Mouse (Mus musculus): ENCODE measurements around the gene 4933400A11Rik. TPM values are rescaled to one million over a fixed set of nuclear protein-coding genes. Genes with fewer than 3 reads are reported as not detected.

4933400A11Rik gene
- polyA plus RNA-seq, 1 experiment from 2014 or later = 0.22 TPM

DNA sequence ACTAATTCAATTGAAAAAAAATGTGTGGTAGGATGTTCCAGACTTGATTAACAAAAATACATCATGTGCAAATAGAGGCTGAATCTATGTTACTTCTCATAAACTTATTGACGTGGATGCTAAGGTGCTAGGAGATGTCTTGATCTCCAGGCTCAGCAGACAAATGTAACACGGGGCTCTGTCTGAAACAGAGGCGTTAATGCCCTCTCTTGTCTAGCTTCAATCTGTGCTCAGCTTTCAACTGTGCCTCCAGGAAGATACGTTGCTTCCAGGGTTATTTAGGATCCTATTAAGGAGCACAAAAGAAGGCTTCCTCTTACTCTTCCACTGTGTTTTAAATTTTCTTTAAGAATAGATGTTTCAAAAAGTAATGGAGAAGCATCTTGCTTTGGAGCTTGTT, 20.8 kb upstream of the 4933400A11Rik start:
- Histone ChIP-seq H3K4me1 (ENCODE audit: control insufficient read depth, insufficient read depth, low read length) (no peaks in the 10 kb centered on the region), H3K4me2 (ENCODE audit: low read depth, low read length) (no peak overlapping the region), H3K4me3 (replicated peaks; ENCODE audit: low read length) (no peak overlapping the region), H3K9me3 (replicated peaks; ENCODE audit: control insufficient read depth, low read length) (no peaks in the 10 kb centered on the region), H3K27me3 (ENCODE audit: control insufficient read depth, insufficient read depth, low read length) (peaks cover 4% of the 10 kb centered on the region; the same call in 1 of the 2 replicates), H3K36me3 (ENCODE audit: control insufficient read depth, insufficient read depth, low read length) (no peaks in the 10 kb centered on the region), H3K9ac (ENCODE audit: low read length) (no peak overlapping the region), H3K27ac (ENCODE audit: low read length) (no peak overlapping the region)
- no peak for ATAC-seq (ENCODE audit: insufficient read depth, low FRiP score)
- 52% methylated on average over 4 of the region's 4 CpGs for WGBS

DNA sequence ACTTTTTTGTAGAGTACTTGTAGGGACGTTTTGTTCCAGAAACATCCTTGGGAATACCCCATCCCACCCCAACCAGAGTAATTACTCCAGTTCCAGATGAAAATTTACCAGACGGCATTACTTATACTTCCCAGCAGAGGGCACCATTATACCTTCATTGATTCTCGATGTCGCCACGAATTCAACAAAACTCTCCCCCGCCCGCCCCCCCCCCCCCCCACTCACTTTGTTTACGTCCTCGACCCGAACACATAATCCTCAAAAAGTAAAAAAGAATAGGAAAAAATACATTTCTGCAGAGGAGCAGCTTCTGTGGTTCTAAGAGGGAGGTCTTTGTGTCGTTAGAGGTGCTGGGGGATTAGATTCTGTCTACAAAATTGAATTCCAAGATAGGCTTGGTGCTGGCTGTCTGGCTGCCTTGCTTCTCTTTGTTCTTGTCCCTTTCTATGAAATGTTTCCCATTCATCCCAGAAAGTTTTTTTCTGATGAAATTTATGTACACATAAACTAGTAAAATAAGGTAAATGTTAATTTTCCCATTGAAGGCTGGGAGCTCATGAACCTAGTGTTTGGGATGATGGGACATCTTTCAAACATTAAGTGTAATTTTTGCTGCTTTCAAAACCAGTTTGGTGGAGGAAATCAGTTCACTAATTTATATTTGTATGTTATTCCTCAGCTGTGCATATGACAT, 19.7 kb upstream of the 4933400A11Rik start:
- 5% methylated on average over 11 of the region's 11 CpGs for WGBS
- no peak for ATAC-seq (ENCODE audit: insufficient read depth, low FRiP score)
- Histone ChIP-seq H3K9me3 (replicated peaks; ENCODE audit: control insufficient read depth, low read length) (no peaks in the 10 kb centered on the region), H3K36me3 (ENCODE audit: control insufficient read depth, insufficient read depth, low read length) (no peaks in the 10 kb centered on the region), H3K4me1 (ENCODE audit: control insufficient read depth, insufficient read depth, low read length) (no peaks in the 10 kb centered on the region), H3K9ac (ENCODE audit: low read length) (no peak overlapping the region), H3K4me3 (replicated peaks; ENCODE audit: low read length) (peak overlapping the region; percentile 33; the same call in 1 of the 2 replicates), H3K27ac (ENCODE audit: low read length) (no peak overlapping the region), H3K27me3 (ENCODE audit: control insufficient read depth, insufficient read depth, low read length) (peaks cover 4% of the 10 kb centered on the region; the same call in 1 of the 2 replicates), H3K4me2 (ENCODE audit: low read depth, low read length) (peak overlapping the region; percentile 27; the same call in 1 of the 2 replicates)

DNA sequence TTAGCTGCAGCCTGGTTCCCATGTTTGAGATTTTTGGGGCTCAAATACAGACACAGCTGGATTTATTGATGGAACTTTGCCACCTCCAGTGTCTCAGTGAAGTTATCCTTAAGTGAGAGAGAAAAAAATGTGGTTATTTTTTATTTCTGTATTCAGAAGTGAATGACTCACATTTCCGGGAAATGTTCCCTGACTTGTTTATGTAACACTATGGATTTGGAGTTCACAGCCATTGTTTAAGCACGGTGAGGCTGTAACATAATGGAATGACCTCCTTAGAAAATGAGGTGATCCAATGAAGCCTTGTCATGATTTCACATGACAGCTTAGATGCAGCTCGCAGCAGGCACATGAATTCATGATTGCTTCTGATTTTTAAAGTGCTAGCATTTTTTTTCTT, 17.7 kb upstream of the 4933400A11Rik start:
- Histone ChIP-seq H3K4me1 (ENCODE audit: control insufficient read depth, insufficient read depth, low read length) (no peaks in the 10 kb centered on the region), H3K9me3 (replicated peaks; ENCODE audit: control insufficient read depth, low read length) (no peaks in the 10 kb centered on the region), H3K27me3 (ENCODE audit: control insufficient read depth, insufficient read depth, low read length) (peaks cover 4% of the 10 kb centered on the region; the same call in 1 of the 2 replicates), H3K36me3 (ENCODE audit: control insufficient read depth, insufficient read depth, low read length) (no peaks in the 10 kb centered on the region), H3K27ac (ENCODE audit: low read length) (no peak overlapping the region), H3K4me3 (replicated peaks; ENCODE audit: low read length) (no peak overlapping the region), H3K4me2 (ENCODE audit: low read depth, low read length) (no peak overlapping the region), H3K9ac (ENCODE audit: low read length) (no peak overlapping the region)
- 36% methylated on average over 3 of the region's 3 CpGs for WGBS
- no peak for ATAC-seq (ENCODE audit: insufficient read depth, low FRiP score)

DNA sequence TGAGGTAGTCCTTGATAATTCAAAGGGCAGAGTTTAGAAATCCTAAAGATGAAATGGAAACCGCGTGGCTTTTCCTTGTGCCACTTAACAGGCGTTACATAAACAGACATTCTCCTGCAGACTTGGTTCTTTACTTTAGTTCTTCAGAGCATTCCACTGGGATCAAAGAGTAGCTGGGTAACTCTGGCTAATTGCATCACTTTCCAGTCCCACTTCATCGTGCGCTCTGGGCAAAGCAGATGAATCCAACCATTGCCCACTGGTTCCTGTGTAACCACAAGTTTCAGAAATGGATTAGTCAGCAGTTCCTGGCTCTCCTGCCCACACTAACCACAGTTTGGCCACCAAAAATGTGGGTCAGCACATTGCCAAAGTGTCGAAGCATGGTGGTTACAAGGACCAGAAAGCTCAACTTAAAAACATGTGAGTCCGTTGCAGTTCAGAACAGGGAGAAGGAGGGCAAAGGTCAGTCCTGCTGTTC, 15.4 kb upstream of the 4933400A11Rik start:
- H3K27me3 ChIP-seq (ENCODE audit: control insufficient read depth, insufficient read depth, low read length) = no peaks in the 10 kb centered on the region; the same call in 1 of the 2 replicates
- H3K4me1 ChIP-seq (ENCODE audit: control insufficient read depth, insufficient read depth, low read length) = no peaks in the 10 kb centered on the region
- 53% methylated on average over 7 of the region's 7 CpGs for WGBS
- no peak overlapping the region for H3K9ac ChIP-seq (ENCODE audit: low read length)
- no peak for ATAC-seq (ENCODE audit: insufficient read depth, low FRiP score)
- no peak overlapping the region for H3K4me2 ChIP-seq (ENCODE audit: low read depth, low read length)
- no peak overlapping the region for H3K27ac ChIP-seq (ENCODE audit: low read length)
- no peak overlapping the region for H3K4me3 ChIP-seq (replicated peaks; ENCODE audit: low read length)
- no peaks in the 10 kb centered on the region for H3K9me3 ChIP-seq (replicated peaks; ENCODE audit: control insufficient read depth, low read length)
- H3K36me3 ChIP-seq (ENCODE audit: control insufficient read depth, insufficient read depth, low read length) = no peaks in the 10 kb centered on the region

DNA sequence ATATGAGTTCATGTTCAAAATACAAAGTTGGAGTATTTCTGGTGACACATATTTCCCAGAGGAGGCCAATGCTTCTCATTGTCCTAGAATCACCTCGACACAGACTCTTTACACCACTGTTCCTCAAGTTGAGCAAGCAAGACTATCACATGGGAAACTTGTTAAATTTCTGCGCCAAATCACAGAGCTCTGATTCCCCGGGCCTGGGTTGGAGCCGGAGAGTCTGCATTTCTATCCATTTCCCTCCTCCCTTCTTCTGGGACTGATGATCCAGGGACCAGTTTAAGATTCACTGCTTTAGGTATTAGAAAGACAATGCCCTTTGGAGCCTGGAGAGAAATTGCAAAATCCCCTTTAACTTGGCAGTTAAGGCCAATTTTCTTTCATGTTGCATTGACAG, 15.0 kb upstream of the 4933400A11Rik start:
- no peaks in the 10 kb centered on the region for H3K4me1 ChIP-seq (ENCODE audit: control insufficient read depth, insufficient read depth, low read length)
- no peak overlapping the region for H3K27ac ChIP-seq (ENCODE audit: low read length)
- no peak overlapping the region for H3K4me3 ChIP-seq (replicated peaks; ENCODE audit: low read length)
- no peaks in the 10 kb centered on the region for H3K9me3 ChIP-seq (replicated peaks; ENCODE audit: control insufficient read depth, low read length)
- no peak overlapping the region for H3K4me2 ChIP-seq (ENCODE audit: low read depth, low read length)
- H3K36me3 ChIP-seq (ENCODE audit: control insufficient read depth, insufficient read depth, low read length) = no peaks in the 10 kb centered on the region
- no peak for ATAC-seq (ENCODE audit: insufficient read depth, low FRiP score)
- no peaks in the 10 kb centered on the region; the same call in 1 of the 2 replicates for H3K27me3 ChIP-seq (ENCODE audit: control insufficient read depth, insufficient read depth, low read length)
- WGBS = 81% methylated on average over 4 of the region's 4 CpGs
- H3K9ac ChIP-seq (ENCODE audit: low read length) = no peak overlapping the region

DNA sequence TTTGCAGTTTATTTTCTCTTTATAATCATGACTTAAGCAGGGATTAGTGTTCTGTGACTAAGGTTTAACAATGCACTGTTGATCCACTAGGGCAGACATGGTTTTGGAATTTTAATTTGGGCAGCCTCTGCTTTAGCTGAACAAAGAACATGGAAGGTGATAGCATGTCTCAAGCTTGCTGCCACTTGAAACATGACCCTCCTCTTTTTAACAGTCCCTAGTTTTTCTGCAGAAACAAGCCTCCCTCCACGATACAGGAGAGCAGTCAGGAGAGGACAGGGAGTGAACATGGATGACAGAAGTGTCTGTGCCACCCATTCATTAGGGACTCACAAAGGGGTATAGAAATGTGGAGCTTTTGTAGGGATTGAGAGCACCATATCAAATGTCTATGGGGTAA, 13.4 kb upstream of the 4933400A11Rik start:
- no peak for ATAC-seq (ENCODE audit: insufficient read depth, low FRiP score)
- Histone ChIP-seq H3K27ac (ENCODE audit: low read length) (no peak overlapping the region), H3K4me1 (ENCODE audit: control insufficient read depth, insufficient read depth, low read length) (no peaks in the 10 kb centered on the region), H3K9me3 (replicated peaks; ENCODE audit: control insufficient read depth, low read length) (no peaks in the 10 kb centered on the region), H3K4me2 (ENCODE audit: low read depth, low read length) (no peak overlapping the region), H3K27me3 (ENCODE audit: control insufficient read depth, insufficient read depth, low read length) (no peaks in the 10 kb centered on the region; the same call in 1 of the 2 replicates), H3K9ac (ENCODE audit: low read length) (no peak overlapping the region), H3K36me3 (ENCODE audit: control insufficient read depth, insufficient read depth, low read length) (no peaks in the 10 kb centered on the region), H3K4me3 (replicated peaks; ENCODE audit: low read length) (no peak overlapping the region)
- 65% methylated on average over 1 of the region's 1 CpGs for WGBS

DNA sequence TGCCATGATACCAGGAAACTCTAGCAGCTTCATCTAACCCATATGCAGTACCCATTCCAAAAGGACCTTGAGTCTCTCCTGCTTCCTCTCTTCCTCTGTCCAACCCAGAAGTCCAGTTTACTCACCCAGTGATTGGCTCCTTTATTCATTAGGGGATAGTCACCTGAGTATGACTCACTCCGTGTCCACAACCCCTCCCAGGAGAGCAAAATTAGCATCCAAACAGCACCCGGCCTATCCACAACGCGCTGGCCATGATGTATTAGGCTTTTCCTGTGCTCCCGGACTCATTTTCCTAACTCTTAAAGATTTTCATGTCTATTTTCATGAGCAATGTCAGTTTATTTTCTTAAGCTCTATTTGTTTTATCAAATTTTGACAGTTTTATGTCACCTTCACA, 10.3 kb upstream of the 4933400A11Rik start:
- H3K4me3 ChIP-seq (replicated peaks; ENCODE audit: low read length) = no peak overlapping the region
- no peaks in the 10 kb centered on the region for H3K9me3 ChIP-seq (replicated peaks; ENCODE audit: control insufficient read depth, low read length)
- WGBS = 80% methylated on average over 5 of the region's 5 CpGs
- no peaks in the 10 kb centered on the region for H3K4me1 ChIP-seq (ENCODE audit: control insufficient read depth, insufficient read depth, low read length)
- no peak overlapping the region for H3K27ac ChIP-seq (ENCODE audit: low read length)
- ATAC-seq (ENCODE audit: insufficient read depth, low FRiP score) = no peak
- no peaks in the 10 kb centered on the region; the same call in 1 of the 2 replicates for H3K27me3 ChIP-seq (ENCODE audit: control insufficient read depth, insufficient read depth, low read length)
- no peaks in the 10 kb centered on the region for H3K36me3 ChIP-seq (ENCODE audit: control insufficient read depth, insufficient read depth, low read length)
- H3K9ac ChIP-seq (ENCODE audit: low read length) = no peak overlapping the region
- H3K4me2 ChIP-seq (ENCODE audit: low read depth, low read length) = no peak overlapping the region

DNA sequence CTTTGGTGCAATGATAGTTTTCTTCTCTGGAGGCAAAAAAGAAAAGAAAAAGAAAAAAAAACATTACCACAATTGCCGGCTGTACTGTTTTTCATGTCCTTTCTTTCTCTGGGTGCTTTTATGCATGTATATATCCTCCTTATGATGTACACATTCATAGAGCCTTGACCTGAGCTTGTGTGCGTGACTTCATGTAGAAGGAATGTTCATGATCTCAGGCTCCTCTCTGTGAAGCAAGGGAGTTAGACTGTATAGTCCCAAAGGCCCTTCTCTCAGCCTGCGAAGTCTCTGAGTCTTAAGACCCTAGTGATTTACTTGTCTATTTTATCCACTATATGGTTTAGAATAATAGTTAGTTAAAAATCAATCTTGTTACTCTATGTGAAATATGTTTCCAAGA, 21.4 kb downstream of the 4933400A11Rik start:
- Histone ChIP-seq H3K27me3 (ENCODE audit: control insufficient read depth, insufficient read depth, low read length) (no peaks in the 10 kb centered on the region), H3K4me1 (ENCODE audit: control insufficient read depth, insufficient read depth, low read length) (no peaks in the 10 kb centered on the region), H3K9me3 (replicated peaks; ENCODE audit: control insufficient read depth, low read length) (no peaks in the 10 kb centered on the region), H3K27ac (ENCODE audit: low read length) (no peak overlapping the region), H3K4me2 (ENCODE audit: low read depth, low read length) (no peak overlapping the region), H3K36me3 (ENCODE audit: control insufficient read depth, insufficient read depth, low read length) (no peaks in the 10 kb centered on the region), H3K4me3 (replicated peaks; ENCODE audit: low read length) (no peak overlapping the region), H3K9ac (ENCODE audit: low read length) (no peak overlapping the region)
- WGBS = 52% methylated on average over 3 of the region's 3 CpGs
- no peak for ATAC-seq (ENCODE audit: insufficient read depth, low FRiP score)

DNA sequence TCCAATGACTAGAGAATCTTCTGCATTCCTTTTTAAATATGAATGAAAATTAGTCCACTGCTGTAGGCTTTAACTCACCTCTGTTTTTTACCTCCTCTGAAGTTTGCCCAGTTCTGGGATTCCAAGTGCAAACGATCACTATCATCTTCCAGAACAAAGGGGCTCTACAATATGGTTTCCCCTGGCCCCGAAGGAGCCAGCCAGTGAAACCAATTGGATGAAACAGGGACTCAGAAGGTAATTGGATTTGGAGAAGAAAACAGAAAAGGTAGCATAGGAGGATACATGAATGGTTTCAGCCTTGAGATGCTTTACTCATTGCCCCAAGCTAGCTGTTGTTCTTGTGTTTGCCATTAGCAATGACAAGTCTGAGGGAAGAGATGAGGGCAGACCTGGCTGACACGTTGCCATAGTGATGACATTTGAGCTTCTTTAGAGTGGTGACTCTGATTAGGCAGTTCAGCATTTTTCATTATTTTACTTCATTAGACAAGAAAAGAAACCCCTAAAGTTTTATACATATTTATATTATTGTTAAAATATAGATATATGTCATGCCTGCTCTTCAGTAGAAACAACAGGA, 44.0 kb downstream of the 4933400A11Rik start:
- WGBS = 61% methylated on average over 3 of the region's 3 CpGs
- Histone ChIP-seq H3K9ac (ENCODE audit: low read length) (no peak overlapping the region), H3K36me3 (ENCODE audit: control insufficient read depth, insufficient read depth, low read length) (no peaks in the 10 kb centered on the region), H3K27ac (ENCODE audit: low read length) (no peak overlapping the region), H3K4me2 (ENCODE audit: low read depth, low read length) (no peak overlapping the region), H3K9me3 (replicated peaks; ENCODE audit: control insufficient read depth, low read length) (no peaks in the 10 kb centered on the region), H3K4me1 (ENCODE audit: control insufficient read depth, insufficient read depth, low read length) (no peaks in the 10 kb centered on the region), H3K4me3 (replicated peaks; ENCODE audit: low read length) (no peak overlapping the region), H3K27me3 (ENCODE audit: control insufficient read depth, insufficient read depth, low read length) (peaks cover 14% of the 10 kb centered on the region)
- ATAC-seq (ENCODE audit: insufficient read depth, low FRiP score) = no peak
